Mouse (Mus musculus): Measurements from ENCODE around the gene Acer3. TPM values are rescaled to one million over a fixed set of nuclear protein-coding genes. Genes with fewer than 3 reads are reported as not detected.
A peak's percentile ranks its signal among the peaks of the same experiment; 100 is the strongest.

The Acer3 gene
- 22.9 and 25.6 TPM in 2 replicates for polyA plus RNA-seq (2014; fragmentation: Nextera tagmentation; extraction: Ambion mirVana)

GRCm38 (mm10) chr7:98321083-98321482, at the start of gene Acer3:
Acer3 (minus strand) TSS chr7:98321208.
- ATAC-seq (ENCODE audit: insufficient number of reproducible peaks, insufficient read depth, low FRiP score, low read depth), result no peak
- no peak within 1 kb of the TSS for H3K4me3 ChIP-seq (ENCODE audit: low read depth, low read length)
- 86% methylated on average over 2 of the region's 2 CpGs for WGBS

DNA sequence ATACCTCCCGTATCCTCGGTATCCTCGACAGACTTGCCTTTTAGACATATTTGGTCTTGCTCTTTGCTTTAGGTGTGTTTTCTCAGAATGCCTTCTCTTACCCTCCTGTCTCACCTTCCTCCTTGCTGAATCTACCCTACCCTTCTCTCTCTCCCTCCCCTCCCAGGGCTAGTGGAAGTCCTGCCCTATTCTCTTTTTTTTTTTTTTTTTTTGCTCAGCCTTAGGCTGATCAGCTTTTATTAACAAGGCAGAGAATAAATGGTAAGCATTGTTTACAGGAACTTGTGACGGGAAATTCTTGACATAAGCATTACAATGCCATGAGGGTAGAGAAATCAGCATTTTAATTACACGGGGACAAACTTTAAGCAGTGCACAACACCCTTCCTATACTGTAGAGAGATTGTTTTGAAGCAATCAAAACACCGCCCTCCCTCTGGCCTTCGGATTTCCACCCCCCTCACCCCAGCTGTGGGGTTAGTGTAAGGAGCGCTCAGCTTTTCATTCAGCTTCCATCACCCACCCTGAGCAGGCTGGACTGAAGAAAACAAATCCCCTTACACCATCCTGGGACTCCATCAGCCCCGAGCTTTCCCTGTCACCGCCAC, 48.9 kb upstream of the Acer3 start:
- Histone ChIP-seq H3K9me3 (ENCODE audit: control insufficient read depth, low read depth, low read length) (no peaks in the 10 kb centered on the region), H3K4me2 (replicated peaks; ENCODE audit: low read depth, low read length) (no peak overlapping the region), H3K4me3 (ENCODE audit: low read depth, low read length) (no peak overlapping the region), H3K9ac (replicated peaks; ENCODE audit: low read depth, low read length) (no peak overlapping the region), H3K4me1 (ENCODE audit: control insufficient read depth, insufficient read depth, low read length) (no peaks in the 10 kb centered on the region), H3K36me3 (ENCODE audit: control insufficient read depth, insufficient read depth, low read length) (no peaks in the 10 kb centered on the region), H3K27me3 (ENCODE audit: control insufficient read depth, insufficient read depth, low read length) (no peaks in the 10 kb centered on the region), H3K27ac (ENCODE audit: low read length) (no peak overlapping the region)
- ATAC-seq (ENCODE audit: insufficient number of reproducible peaks, insufficient read depth, low FRiP score, low read depth), result no peak
- WGBS, result 61% methylated on average over 10 of the region's 10 CpGs

More at GRCm38 (mm10) chr7:98321083-98321482, at the start of gene Acer3:
- no peaks in the 10 kb centered on the region for H3K9me3 ChIP-seq (ENCODE audit: control insufficient read depth, low read depth, low read length)
- no peaks in the 10 kb centered on the region for H3K36me3 ChIP-seq (ENCODE audit: control insufficient read depth, insufficient read depth, low read length)
- H3K27me3 ChIP-seq (ENCODE audit: control insufficient read depth, insufficient read depth, low read length), result no peaks in the 10 kb centered on the region
- no peak within 1 kb of the TSS for H3K9ac ChIP-seq (replicated peaks; ENCODE audit: low read depth, low read length)
- no peak within 1 kb of the TSS for H3K4me2 ChIP-seq (replicated peaks; ENCODE audit: low read depth, low read length)
- H3K27ac ChIP-seq (ENCODE audit: low read length), result no peak within 1 kb of the TSS
- no peaks in the 10 kb centered on the region for H3K4me1 ChIP-seq (ENCODE audit: control insufficient read depth, insufficient read depth, low read length)

DNA sequence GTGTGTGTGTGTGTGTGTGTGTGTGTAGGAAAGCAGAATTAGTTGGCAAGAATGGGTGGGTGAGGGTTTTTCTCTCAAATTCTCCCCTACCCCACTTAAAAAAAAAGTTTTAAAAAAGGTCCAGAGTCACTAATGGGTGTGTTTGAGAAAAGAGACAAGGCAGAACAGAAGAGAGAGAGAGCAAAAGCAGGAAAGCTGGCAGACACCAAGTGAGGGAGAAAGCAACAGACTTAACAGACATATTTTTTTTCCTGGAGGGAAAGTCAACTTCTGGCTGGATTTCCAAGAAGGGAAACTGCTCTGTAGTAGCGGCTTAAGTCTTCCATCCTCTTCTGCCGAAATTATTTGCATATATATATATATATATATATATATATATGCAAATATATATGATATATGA, 40.7 kb upstream of the Acer3 start:
- peak; percentile 7; the same call in 1 of the 2 replicates for ATAC-seq (ENCODE audit: insufficient number of reproducible peaks, insufficient read depth, low FRiP score, low read depth)
- Histone ChIP-seq H3K4me3 (ENCODE audit: low read depth, low read length) (peak overlapping the region; percentile 74; the same call in 1 of the 2 replicates), H3K9me3 (ENCODE audit: control insufficient read depth, low read depth, low read length) (no peaks in the 10 kb centered on the region; the same call in 1 of the 2 replicates), H3K4me2 (replicated peaks; ENCODE audit: low read depth, low read length) (peak overlapping the region; percentile 89), H3K4me1 (ENCODE audit: control insufficient read depth, insufficient read depth, low read length) (peaks cover 23% of the 10 kb centered on the region), H3K36me3 (ENCODE audit: control insufficient read depth, insufficient read depth, low read length) (no peaks in the 10 kb centered on the region), H3K9ac (replicated peaks; ENCODE audit: low read depth, low read length) (no peak overlapping the region), H3K27me3 (ENCODE audit: control insufficient read depth, insufficient read depth, low read length) (no peaks in the 10 kb centered on the region), H3K27ac (ENCODE audit: low read length) (peak overlapping the region; percentile 91)
- 14% methylated on average over 2 of the region's 2 CpGs for WGBS

- peak within 1 kb of the TSS; percentile 69 for H3K9ac ChIP-seq (replicated peaks; ENCODE audit: low read depth, low read length)
- H3K4me3 ChIP-seq (ENCODE audit: low read depth, low read length), result peak within 1 kb of the TSS; percentile 74
- peak within 1 kb of the TSS; percentile 91 for H3K27ac ChIP-seq (ENCODE audit: low read length)
- no peaks in the 10 kb centered on the region for H3K36me3 ChIP-seq (ENCODE audit: control insufficient read depth, insufficient read depth, low read length)
- H3K4me2 ChIP-seq (replicated peaks; ENCODE audit: low read depth, low read length), result peak within 1 kb of the TSS; percentile 89
- H3K27me3 ChIP-seq (ENCODE audit: control insufficient read depth, insufficient read depth, low read length), result no peaks in the 10 kb centered on the region
- no peaks in the 10 kb centered on the region; the same call in 1 of the 2 replicates for H3K9me3 ChIP-seq (ENCODE audit: control insufficient read depth, low read depth, low read length)
- under 1% methylated on average over 52 of the region's 52 CpGs for WGBS
- ATAC-seq (ENCODE audit: insufficient number of reproducible peaks, insufficient read depth, low FRiP score, low read depth), result peak; percentile 93
- H3K4me1 ChIP-seq (ENCODE audit: control insufficient read depth, insufficient read depth, low read length), result peaks cover 29% of the 10 kb centered on the region
Observed at GRCm38 (mm10) chr7:98361063-98361652, 40.1 kb upstream of the Acer3 start, which contains the start of gene Tsku. Tsku (minus strand) TSS chr7:98361328.

- Histone ChIP-seq H3K27ac (ENCODE audit: low read length) (peak overlapping the region; percentile 91), H3K36me3 (ENCODE audit: control insufficient read depth, insufficient read depth, low read length) (no peaks in the 10 kb centered on the region), H3K4me1 (ENCODE audit: control insufficient read depth, insufficient read depth, low read length) (peaks cover 34% of the 10 kb centered on the region), H3K4me2 (replicated peaks; ENCODE audit: low read depth, low read length) (peak overlapping the region; percentile 89), H3K4me3 (ENCODE audit: low read depth, low read length) (peak overlapping the region; percentile 74), H3K27me3 (ENCODE audit: control insufficient read depth, insufficient read depth, low read length) (no peaks in the 10 kb centered on the region), H3K9ac (replicated peaks; ENCODE audit: low read depth, low read length) (peak overlapping the region; percentile 69), H3K9me3 (ENCODE audit: control insufficient read depth, low read depth, low read length) (no peaks in the 10 kb centered on the region; the same call in 1 of the 2 replicates)
- WGBS, result under 1% methylated on average over 20 of the region's 20 CpGs
- ATAC-seq (ENCODE audit: insufficient number of reproducible peaks, insufficient read depth, low FRiP score, low read depth), result no peak; the same call in 1 of the 2 replicates
Observed at GRCm38 (mm10) chr7:98360621-98360990, 39.6 kb upstream of the Acer3 start.

DNA sequence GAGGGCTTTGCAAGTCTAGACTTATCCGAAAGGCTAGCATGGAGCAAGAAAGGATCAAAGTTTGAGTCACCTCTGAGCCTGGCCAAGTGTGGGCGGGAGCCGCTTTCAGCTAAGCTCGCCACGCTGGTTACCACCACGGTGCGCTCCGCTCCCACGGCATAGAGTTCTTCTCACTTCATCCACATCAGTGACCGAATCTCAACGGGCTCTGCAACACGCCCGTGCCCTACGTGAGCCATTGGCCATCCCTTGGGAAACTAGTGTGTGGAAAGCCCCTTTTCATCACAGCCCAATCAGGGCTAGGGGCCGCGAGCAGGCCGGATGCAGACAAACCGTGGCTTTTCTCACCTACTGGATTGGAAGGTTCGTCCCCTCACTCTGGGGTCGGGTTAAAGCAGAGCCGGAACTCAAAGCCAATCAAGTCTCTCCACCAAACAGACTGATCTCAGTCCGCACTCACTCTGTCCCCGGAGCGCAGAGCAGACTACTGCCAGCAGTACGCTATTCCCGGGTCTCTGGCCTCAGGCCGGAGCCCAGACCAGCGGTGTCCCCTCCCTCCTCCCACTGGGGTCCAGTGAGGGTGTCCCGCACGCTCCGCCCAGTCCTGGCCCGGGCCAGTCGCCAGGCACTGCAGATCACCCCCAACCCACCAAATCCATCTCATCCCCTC, 39.1 kb upstream of the Acer3 start:
- H3K4me1 ChIP-seq (ENCODE audit: control insufficient read depth, insufficient read depth, low read length), result peaks cover 39% of the 10 kb centered on the region
- 1% methylated on average over 33 of the region's 33 CpGs for WGBS

DNA sequence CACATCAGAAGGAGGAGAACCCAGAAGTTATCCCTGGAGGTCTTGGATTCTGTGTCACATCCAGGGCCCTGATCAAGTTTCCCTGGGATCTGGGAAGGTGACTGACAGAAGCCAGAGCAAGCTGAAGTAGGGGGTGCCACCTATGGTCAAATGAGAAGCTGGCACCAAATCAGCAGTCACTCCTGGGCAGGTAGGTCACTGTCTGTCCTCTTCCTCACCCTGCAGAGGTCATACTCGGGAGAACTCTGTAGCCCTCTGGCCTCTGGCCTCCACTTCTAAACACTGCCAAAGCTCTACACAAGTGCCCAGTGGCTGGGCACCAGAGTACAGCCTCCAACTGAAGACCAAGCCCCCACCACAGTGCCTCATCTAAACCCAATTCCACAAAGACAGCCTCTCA, 37.0 kb upstream of the Acer3 start:
- no peak for ATAC-seq (ENCODE audit: insufficient number of reproducible peaks, insufficient read depth, low FRiP score, low read depth)
- H3K27me3 ChIP-seq (ENCODE audit: control insufficient read depth, insufficient read depth, low read length), result no peaks in the 10 kb centered on the region
- H3K4me1 ChIP-seq (ENCODE audit: control insufficient read depth, insufficient read depth, low read length), result peaks cover 55% of the 10 kb centered on the region
- H3K9me3 ChIP-seq (ENCODE audit: control insufficient read depth, low read depth, low read length), result no peaks in the 10 kb centered on the region
- no peak overlapping the region for H3K9ac ChIP-seq (replicated peaks; ENCODE audit: low read depth, low read length)
- H3K4me2 ChIP-seq (replicated peaks; ENCODE audit: low read depth, low read length), result no peak overlapping the region
- no peak overlapping the region for H3K27ac ChIP-seq (ENCODE audit: low read length)
- no peaks in the 10 kb centered on the region; the same call in 1 of the 2 replicates for H3K36me3 ChIP-seq (ENCODE audit: control insufficient read depth, insufficient read depth, low read length)
- no peak overlapping the region for H3K4me3 ChIP-seq (ENCODE audit: low read depth, low read length)
- 65% methylated on average over 1 of the region's 1 CpGs for WGBS

More for the DNA sequence above, 39.1 kb upstream of the Acer3 start:
- peak overlapping the region; percentile 89 for H3K4me2 ChIP-seq (replicated peaks; ENCODE audit: low read depth, low read length)
- peak overlapping the region; percentile 91 for H3K27ac ChIP-seq (ENCODE audit: low read length)
- no peaks in the 10 kb centered on the region; the same call in 1 of the 2 replicates for H3K9me3 ChIP-seq (ENCODE audit: control insufficient read depth, low read depth, low read length)
- peak overlapping the region; percentile 74 for H3K4me3 ChIP-seq (ENCODE audit: low read depth, low read length)
- H3K27me3 ChIP-seq (ENCODE audit: control insufficient read depth, insufficient read depth, low read length), result no peaks in the 10 kb centered on the region
- peak overlapping the region; percentile 69 for H3K9ac ChIP-seq (replicated peaks; ENCODE audit: low read depth, low read length)
- peak; percentile 43; the same call in 1 of the 2 replicates for ATAC-seq (ENCODE audit: insufficient number of reproducible peaks, insufficient read depth, low FRiP score, low read depth)
- H3K36me3 ChIP-seq (ENCODE audit: control insufficient read depth, insufficient read depth, low read length), result no peaks in the 10 kb centered on the region

GRCm38 (mm10) chr7:98357324-98357723, 36.3 kb upstream of the Acer3 start:
- Histone ChIP-seq H3K9me3 (ENCODE audit: control insufficient read depth, low read depth, low read length) (no peaks in the 10 kb centered on the region), H3K4me3 (ENCODE audit: low read depth, low read length) (no peak overlapping the region), H3K27ac (ENCODE audit: low read length) (no peak overlapping the region), H3K4me2 (replicated peaks; ENCODE audit: low read depth, low read length) (no peak overlapping the region), H3K4me1 (ENCODE audit: control insufficient read depth, insufficient read depth, low read length) (peaks cover 51% of the 10 kb centered on the region), H3K27me3 (ENCODE audit: control insufficient read depth, insufficient read depth, low read length) (no peaks in the 10 kb centered on the region), H3K36me3 (ENCODE audit: control insufficient read depth, insufficient read depth, low read length) (peaks cover 7% of the 10 kb centered on the region; the same call in 1 of the 2 replicates), H3K9ac (replicated peaks; ENCODE audit: low read depth, low read length) (no peak overlapping the region)
- WGBS, result 86% methylated on average over 5 of the region's 5 CpGs
- ATAC-seq (ENCODE audit: insufficient number of reproducible peaks, insufficient read depth, low FRiP score, low read depth), result no peak
